Mouse (Mus musculus) liver, postnatal 0 days (tissue): ENCODE measurements around the gene Nipal1. TPM values are rescaled to one million over a fixed set of nuclear protein-coding genes. Genes with fewer than 3 reads are reported as not detected.

Source experiments
- ATAC-seq: fragments of 200-750 bp; cut with Nextera tagmentation; 2 replicates; pipeline ENCODE4 v1.8.0; 2017; ENCODE audit warnings: mild to moderate bottlenecking, moderate library complexity
- DNase-seq: peaks from one replicate; pipeline ENCODE4 v3.0.0-alpha.2; 2016
- H3K27ac ChIP-seq: fragments of 300-500 bp; sonication (generic); 2 replicates; pipeline ENCODE4 v1.5.1; 2014; ENCODE audit warnings: antibody characterized with exemption, moderate library complexity, mild to moderate bottlenecking, low read depth
- H3K27me3 ChIP-seq: fragments of 300-500 bp; sonication (generic); 2 replicates; pipeline ENCODE4 v1.6.1; 2014; ENCODE audit warnings: low read length, control low read depth, mixed read lengths; ENCODE audit not compliant: insufficient read depth
- H3K36me3 ChIP-seq: fragments of 300-500 bp; sonication (generic); replicated peaks from 2 replicates; pipeline ENCODE4 v1.6.1; 2014; ENCODE audit warnings: mild to moderate bottlenecking, control low read depth, low read length, moderate library complexity, mixed read lengths; ENCODE audit not compliant: insufficient read depth
- H3K4me1 ChIP-seq: fragments of 300-500 bp; sonication (generic); 2 replicates; pipeline ENCODE4 v1.6.1; 2014; ENCODE audit warnings: antibody characterized with exemption, mild to moderate bottlenecking, control low read depth; ENCODE audit not compliant: insufficient read depth
- H3K4me2 ChIP-seq: fragments of 300-500 bp; sonication (generic); 2 replicates; pipeline ENCODE4 v1.6.1; 2014; ENCODE audit warnings: low read depth, mild to moderate bottlenecking, low read length, moderate library complexity, mixed read lengths
- H3K4me3 ChIP-seq: fragments of 300-500 bp; sonication (generic); 2 replicates; pipeline ENCODE4 v1.5.1; 2014; ENCODE audit warnings: low read depth, low read length
- H3K9ac ChIP-seq: fragments of 300-500 bp; sonication (generic); replicated peaks from 2 replicates; pipeline ENCODE4 v1.6.1; 2014; ENCODE audit warnings: mild to moderate bottlenecking, moderate library complexity
- H3K9me3 ChIP-seq: fragments of 300-500 bp; sonication (generic); 2 replicates; pipeline ENCODE4 v1.6.1; 2016; ENCODE audit warnings: mild to moderate bottlenecking, control low read depth, low read length, mixed read lengths
- CTCF ChIP-seq: sonication (generic); IDR thresholded peaks from 2 replicates; pipeline ENCODE4 v1.5.1; 2016; ENCODE audit warnings: antibody characterized with exemption, low read depth
- EP300 ChIP-seq: IDR thresholded peaks from 2 replicates; pipeline ENCODE4 v1.6.1; 2016; ENCODE audit warnings: antibody characterized with exemption, low read depth, mild to moderate bottlenecking
- WGBS: fragments of 180-500 bp; shearing (Covaris S2); extraction: QIAGEN DNeasy Blood & Tissue Kit; methylation state at CpG from one replicate; pipeline ENCODE4 v1.1.7; 2014; ENCODE audit not compliant: insufficient replicate concordance; 5-methylcytosine and 5-hydroxymethylcytosine counted together
- polyA plus RNA-seq: library from polyadenylated mRNA; unstranded; fragments of >200 nt; fragmentation: Nextera tagmentation; extraction: Ambion mirVana; gene quantifications from 2 replicates; pipeline ENCODE4 v1.2.1, GENCODE M21; 2015

The Nipal1 gene
- polyA plus RNA-seq, 1 experiment from 2014 or later: 76.1 TPM

DNA sequence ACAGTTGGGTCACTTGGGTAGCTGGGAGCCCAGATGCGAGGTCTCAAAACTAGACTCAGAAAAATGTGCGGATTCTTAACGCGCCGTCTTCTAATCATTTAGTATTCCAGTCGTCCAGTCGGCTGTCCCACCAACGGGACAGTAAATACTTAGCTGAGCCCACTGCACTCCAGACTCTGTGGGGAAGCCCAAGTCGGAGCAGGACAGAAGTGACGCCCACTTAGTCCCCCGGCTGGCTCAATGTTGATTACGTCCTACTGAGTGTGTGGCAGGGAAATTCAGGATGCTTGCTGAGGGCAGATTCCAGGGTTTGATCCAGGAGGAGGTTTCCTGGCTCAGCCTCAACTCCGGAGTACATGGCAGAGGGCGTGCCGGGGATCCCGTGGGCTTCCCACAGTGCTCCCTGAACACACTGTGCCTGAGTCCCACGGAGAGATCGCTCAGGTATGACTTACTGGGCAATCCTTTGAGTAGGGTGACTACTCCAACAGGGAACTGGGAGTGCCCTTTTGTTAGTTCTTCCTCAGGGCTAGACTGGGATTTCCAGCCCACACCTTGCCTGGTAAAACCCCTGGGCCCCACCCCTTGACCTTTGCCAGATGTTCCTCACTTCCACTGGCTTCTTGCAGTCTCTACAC, 482 bp downstream of the Nipal1 start:
- Histone ChIP-seq H3K9me3 (no peaks in the 10 kb centered on the region), H3K4me1 (peaks cover 10% of the 10 kb centered on the region), H3K9ac (peak overlapping the region; percentile 66), H3K36me3 (no peaks in the 10 kb centered on the region), H3K4me3 (peak overlapping the region; percentile 61), H3K27me3 (no peaks in the 10 kb centered on the region), H3K4me2 (peak overlapping the region; percentile 86), H3K27ac (peak overlapping the region; percentile 90)
- 9% methylated on average over 18 of the region's 18 CpGs for WGBS
- TF ChIP-seq EP300 (no peak), CTCF (no peak)
- peak; percentile 47 for DNase-seq
- ATAC-seq: peak; percentile 35

DNA sequence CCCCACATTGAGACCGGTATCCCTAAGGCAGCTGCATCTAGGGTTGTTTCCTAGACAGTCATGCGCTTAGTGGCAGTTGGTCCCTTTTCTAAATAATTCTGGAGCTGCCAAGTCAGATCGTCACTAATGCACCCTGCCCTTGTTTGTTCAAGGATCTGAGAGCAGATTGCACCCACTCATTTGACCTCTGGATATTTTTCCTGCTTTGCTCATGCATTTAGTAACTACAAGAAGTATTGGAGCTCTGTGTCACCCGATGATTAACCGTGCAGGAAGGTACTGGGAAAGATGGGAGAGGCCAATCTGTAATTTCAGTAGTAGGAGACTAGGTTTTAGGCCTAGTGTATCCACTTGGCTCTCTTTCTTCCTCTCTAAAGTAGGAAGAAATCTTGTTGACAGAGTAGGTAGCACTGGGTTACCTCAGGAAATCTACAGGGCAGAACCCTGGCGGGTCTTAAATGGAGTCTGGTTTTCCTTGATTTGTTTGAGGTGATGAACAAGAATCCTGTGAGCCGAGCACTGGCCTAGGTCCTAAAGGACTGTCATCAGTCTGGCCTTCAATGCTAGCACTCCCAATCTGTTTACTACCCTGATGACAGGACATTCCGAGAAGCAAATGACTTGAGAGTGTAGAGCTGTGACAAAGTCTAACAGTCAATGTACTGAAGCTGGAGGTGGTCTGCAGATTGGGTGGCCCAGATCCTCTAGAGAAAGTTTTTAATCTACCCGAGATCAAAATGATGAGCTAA, 1.6 kb downstream of the Nipal1 start:
- H3K9me3 ChIP-seq: no peaks in the 10 kb centered on the region
- ATAC-seq: peak; percentile 61
- peak overlapping the region; percentile 61 for H3K4me3 ChIP-seq
- H3K4me1 ChIP-seq: peaks cover 14% of the 10 kb centered on the region
- peak; percentile 45 for DNase-seq
- peak overlapping the region; percentile 92 for H3K27ac ChIP-seq
- H3K4me2 ChIP-seq: peak overlapping the region; percentile 86
- H3K9ac ChIP-seq: peak overlapping the region; percentile 66
- WGBS: 61% methylated on average over 9 of the region's 9 CpGs
- H3K27me3 ChIP-seq: no peaks in the 10 kb centered on the region
- TF ChIP-seq EP300 (peak; percentile 61; the same call in 1 of the 2 replicates), CTCF (no peak)
- no peaks in the 10 kb centered on the region; the same call in 1 of the 2 replicates for H3K36me3 ChIP-seq

DNA sequence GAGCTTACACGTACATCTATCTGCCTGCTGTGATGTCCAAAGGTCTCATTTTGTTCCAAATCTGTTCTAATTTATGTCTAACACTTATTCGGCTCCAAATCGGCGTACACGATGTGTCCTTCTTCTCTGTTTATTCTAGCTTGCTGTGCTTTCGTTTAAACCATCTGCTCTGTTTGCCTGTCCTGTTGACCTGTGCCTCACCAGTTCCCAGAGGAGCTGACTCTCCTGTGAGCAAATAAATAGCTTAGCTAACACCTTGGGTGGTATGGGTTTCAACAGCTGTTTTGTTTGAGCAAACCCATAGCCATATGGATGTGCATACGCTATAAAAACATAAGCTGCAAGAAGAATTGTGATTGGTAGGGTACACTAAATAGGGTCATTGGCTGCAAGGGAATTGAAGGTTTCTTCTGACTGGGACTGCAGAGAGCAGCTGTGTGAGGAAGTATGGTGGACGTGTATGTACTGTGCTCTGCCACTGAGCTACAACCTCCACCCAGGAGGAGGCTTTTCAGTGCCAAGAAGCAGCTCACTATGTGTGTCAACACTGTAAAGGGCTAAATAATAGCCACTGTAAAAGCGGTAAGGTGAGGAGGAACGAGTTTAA, 5.6 kb downstream of the Nipal1 start:
- H3K27ac ChIP-seq: peak overlapping the region; percentile 85

DNA sequence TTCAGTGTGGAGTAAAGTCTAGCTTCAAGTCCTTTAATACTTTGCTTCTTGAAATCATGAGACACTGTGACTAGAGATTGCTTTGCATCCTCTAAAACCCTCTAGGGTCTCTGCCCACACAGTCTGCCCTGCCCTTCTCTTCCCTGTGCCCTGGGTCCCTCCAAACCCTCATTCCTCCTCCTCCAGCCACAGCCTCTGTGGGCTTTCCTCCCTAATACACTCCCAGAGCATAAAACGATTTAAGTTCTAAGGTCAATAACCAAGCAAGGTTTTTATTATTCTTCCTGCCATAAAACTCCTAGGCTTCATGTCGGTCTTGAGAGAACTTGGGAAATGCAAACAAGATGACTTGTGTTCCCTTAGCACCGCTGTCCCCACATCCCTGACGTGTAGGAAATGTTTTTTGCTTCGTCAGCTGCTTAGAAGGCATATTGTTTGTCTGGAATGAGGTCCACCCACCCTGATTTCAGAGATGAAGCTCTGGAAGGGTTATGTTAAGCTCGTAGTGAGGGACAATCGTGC, 8.7 kb downstream of the Nipal1 start:
- Histone ChIP-seq H3K9me3 (no peaks in the 10 kb centered on the region), H3K4me1 (peaks cover 6% of the 10 kb centered on the region), H3K4me2 (no peak overlapping the region), H3K36me3 (peaks cover 5% of the 10 kb centered on the region), H3K27ac (no peak overlapping the region), H3K4me3 (no peak overlapping the region), H3K27me3 (no peaks in the 10 kb centered on the region), H3K9ac (no peak overlapping the region)
- no peak for ATAC-seq
- TF ChIP-seq EP300 (no peak), CTCF (no peak)
- WGBS: 40% methylated on average over 7 of the region's 7 CpGs
- DNase-seq: no peak

More for the DNA sequence above, 5.6 kb downstream of the Nipal1 start:
- WGBS: 57% methylated on average over 10 of the region's 10 CpGs
- DNase-seq: peak; percentile 28
- H3K4me3 ChIP-seq: no peak overlapping the region
- peaks cover 6% of the 10 kb centered on the region; the same call in 1 of the 2 replicates for H3K4me1 ChIP-seq
- no peaks in the 10 kb centered on the region for H3K9me3 ChIP-seq
- H3K27me3 ChIP-seq: no peaks in the 10 kb centered on the region
- peak; percentile 85 for ATAC-seq
- TF ChIP-seq CTCF: no peak
- peak; percentile 59 for TF ChIP-seq EP300
- H3K4me2 ChIP-seq: peak overlapping the region; percentile 41; the same call in 1 of the 2 replicates
- peaks cover 2% of the 10 kb centered on the region for H3K36me3 ChIP-seq
- H3K9ac ChIP-seq: no peak overlapping the region; the same call in 1 of the 2 replicates

DNA sequence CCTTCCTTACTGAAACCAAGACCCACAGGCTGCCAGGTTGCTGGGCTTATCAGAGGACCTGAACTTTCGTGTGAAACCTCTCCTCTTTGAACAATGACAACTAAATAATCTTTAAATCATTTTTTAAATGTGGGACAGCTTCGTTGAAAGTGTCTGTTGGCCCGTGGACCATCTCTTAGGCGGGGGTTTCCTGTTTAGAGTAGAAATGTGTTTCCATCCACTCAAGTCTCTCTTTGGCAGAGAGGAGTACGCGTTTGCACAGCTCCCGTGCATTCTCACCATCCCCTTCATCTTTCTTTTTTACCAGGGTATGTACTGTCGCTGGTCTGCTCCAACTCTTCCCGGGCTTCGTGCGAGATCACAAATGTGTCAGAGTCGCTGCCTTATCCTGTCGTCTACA, 10.8 kb downstream of the Nipal1 start:
- Histone ChIP-seq H3K9ac (no peak overlapping the region), H3K27me3 (no peaks in the 10 kb centered on the region), H3K4me1 (peaks cover 2% of the 10 kb centered on the region), H3K36me3 (peaks cover 5% of the 10 kb centered on the region), H3K4me3 (no peak overlapping the region), H3K4me2 (no peak overlapping the region), H3K9me3 (no peaks in the 10 kb centered on the region), H3K27ac (no peak overlapping the region)
- ATAC-seq (no peak), DNase-seq (no peak)
- WGBS: 77% methylated on average over 13 of the region's 13 CpGs
- TF ChIP-seq EP300 (no peak), CTCF (no peak)
